Mouse (Mus musculus) CD4-positive, CD25-positive, alpha-beta regulatory T cell, adult 4 months (primary cell): ENCODE measurements around the gene Gfod2. TPM values are rescaled to one million over a fixed set of nuclear protein-coding genes. Genes with fewer than 3 reads are reported as not detected.

Source experiments
- ATAC-seq: one replicate; pipeline ENCODE4 v1.8.0; 2017
- polyA plus RNA-seq, 2 experiments: library from polyadenylated mRNA; unstranded; fragments of 100-300 nt; shearing (Covaris generic); gene quantifications; one replicate each; pipeline ENCODE4 v1.2.1; 2017

The Gfod2 gene
- polyA plus RNA-seq, 2 experiments from 2014 or later, result 2.6 to 3.7 TPM

DNA sequence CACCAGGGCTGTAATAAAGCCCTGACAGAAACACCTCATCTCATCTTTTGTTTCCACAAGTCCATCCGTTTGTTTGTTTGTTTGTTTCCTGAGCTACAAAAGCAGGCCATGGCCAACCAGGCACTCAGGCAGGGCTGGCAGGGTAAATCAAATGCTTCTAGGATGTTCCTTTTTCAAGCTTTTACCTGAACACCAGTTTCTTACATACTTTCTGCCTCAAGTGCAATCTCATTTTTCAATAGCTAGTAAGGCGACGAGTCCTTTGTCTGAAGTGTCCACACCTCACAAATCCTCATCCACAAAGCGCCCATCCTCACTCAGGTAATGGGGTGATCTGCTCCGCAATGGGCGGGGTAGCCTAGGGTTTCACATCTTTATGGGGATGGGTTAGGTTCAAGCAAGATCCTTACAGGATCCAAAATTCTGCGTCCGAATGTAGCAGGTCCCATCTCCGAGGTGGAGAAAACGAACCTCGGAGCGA is 628 bp downstream of the Gfod2 start:
- ATAC-seq, result peak; percentile 5

DNA sequence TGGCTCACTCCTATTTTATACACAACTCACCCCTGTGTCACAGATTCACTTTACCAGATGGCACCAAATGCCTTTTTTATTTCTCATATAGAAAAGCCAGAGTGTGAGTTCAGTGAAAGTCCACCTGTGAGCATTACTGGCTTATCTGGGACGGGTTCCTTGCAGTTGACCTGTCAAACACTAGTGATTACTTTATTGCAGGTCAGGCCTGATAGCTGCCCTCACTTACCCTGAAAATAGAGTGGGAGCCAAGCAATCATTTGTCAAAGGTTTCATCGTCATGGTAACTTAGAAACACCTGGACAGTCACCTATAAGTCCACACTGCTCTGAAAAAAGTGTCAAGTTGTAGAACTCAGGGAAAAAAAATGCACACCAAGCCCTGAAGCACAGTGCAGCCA is 3.8 kb downstream of the Gfod2 start:
- no peak for ATAC-seq

GRCm38 (mm10) chr8:105753916-105754315 is 4.5 kb downstream of the Gfod2 start:
- ATAC-seq, result no peak

GRCm38 (mm10) chr8:105750606-105751005 is 7.9 kb downstream of the Gfod2 start:
- no peak for ATAC-seq

GRCm38 (mm10) chr8:105743301-105743700 is 15.2 kb downstream of the Gfod2 start:
- no peak for ATAC-seq

DNA sequence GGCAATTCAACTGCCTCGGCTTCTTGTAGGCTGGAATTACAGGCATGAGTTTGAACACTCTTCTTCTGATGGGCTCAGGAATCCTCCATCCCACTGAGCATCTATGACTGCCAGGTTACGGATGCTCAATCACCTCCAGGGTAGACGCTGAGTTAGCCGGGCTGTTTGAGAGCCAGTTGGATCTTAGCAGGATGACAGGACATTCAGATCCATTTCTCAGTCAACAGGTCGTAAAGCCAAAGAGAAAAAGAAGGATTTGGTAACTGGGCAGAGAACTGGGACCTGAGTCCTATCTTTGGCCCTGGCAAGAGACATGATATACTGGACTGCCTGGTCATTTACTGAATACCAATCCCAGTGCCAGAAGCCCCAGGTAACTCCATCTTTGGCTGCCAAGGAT is 19.2 kb downstream of the Gfod2 start:
- no peak for ATAC-seq

DNA sequence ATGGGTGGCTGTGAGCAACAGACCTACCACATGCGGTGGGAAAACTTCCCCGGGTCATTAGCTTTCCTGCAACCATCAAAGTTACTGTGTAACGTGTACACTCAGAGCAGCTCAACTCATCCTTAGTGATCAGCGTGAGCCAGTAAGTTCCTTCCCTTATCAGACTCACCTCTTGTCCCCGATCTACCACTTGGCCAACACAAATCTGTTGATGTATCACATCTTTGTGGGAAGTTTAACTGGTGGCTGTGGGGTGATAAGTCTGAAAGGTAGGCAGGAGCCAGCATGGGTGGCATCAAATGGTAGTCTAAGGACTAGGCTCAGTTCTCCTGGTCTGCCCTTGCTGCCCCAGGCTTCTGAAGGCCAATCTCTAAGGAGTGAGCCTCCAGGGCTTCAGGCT is 26.3 kb downstream of the Gfod2 start:
- no peak for ATAC-seq

GRCm38 (mm10) chr8:105727397-105728124 is 30.9 kb downstream of the Gfod2 start:
- peak; percentile 60 for ATAC-seq

- ATAC-seq, result no peak
Measured at GRCm38 (mm10) chr8:105725726-105726125, 32.7 kb downstream of the Gfod2 start.

DNA sequence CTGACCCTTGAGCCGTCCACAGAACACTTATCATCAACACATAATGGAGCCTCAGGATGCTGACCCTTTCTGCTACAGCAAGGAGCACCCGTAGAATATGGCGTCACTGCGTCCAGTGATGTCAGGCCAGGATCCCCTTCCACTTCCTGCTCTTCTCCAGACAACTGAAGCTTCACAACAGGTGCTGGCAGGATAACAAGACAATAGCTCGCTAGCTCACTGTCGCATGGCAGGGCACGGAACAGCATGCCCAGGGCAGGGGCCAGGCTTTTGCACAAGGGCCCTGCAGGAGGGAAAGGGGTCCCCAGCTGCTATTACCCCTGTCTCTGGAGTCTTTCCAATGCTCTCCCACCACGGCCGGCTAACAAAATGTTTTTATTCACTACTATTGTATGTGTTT is 35.6 kb downstream of the Gfod2 start:
- ATAC-seq, result no peak

DNA sequence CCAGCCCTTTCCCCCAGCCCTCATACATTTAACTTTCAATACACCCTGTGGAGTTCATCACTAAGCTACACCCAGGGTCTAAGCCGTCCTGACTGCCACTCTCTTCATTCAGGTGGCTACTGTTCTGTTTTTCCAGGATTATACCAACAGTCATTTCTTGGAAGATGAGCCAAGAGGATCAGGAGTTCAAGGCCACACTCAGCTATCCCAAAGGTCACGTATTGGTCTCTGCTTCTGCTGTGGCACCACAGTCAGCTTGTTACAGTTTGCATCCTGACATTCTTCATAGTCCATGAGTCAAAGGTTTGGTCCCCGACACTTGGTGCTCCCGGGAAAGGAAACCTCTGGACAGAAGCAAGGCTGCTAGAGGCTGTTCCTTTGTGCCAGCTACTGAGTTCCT is 38.8 kb downstream of the Gfod2 start:
- no peak for ATAC-seq

GRCm38 (mm10) chr8:105716302-105716945 is 42.0 kb downstream of the Gfod2 start:
- ATAC-seq, result no peak

GRCm38 (mm10) chr8:105715042-105715441 is 43.4 kb downstream of the Gfod2 start:
- ATAC-seq, result no peak

DNA sequence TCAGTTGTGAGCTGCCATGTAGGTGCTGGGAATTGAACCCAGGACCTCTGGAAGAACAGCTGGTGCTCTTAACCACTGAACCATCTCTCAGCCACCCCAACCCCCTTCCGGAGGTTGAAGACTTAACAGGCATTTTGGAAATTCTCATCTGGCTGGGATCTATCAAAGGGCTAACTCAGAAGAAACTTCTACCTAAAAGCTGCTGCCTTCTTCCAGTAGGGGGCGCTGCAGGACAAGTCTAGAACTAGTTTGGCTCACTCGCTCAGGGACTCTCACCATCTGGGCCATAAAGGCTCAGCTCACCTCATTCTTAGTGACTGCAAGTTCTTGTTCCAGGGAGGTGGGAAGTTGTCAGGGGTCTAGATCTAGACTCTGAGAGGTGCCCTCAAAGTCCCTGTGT is 44.3 kb downstream of the Gfod2 start:
- ATAC-seq, result peak; percentile 92

DNA sequence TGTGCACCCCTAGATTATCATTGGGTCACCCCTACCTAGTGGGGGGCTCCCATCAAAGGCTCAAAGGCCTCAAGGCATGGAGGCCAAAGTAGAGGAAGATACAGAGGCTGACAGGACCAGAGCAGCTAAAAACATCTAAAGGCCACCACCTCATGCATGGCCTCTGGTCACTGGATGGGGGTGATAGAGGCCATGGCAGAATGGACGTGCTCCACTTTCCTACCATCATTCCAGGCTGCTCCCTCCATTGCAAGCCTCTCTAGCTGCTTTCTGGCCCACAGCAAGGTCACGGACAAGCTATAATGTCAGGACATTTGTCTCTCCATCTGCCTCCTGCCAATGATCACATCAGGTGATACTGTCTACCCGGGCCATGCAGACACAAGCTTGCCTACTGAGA is 46.2 kb downstream of the Gfod2 start:
- no peak for ATAC-seq

- no peak for ATAC-seq
Measured at GRCm38 (mm10) chr8:105709317-105709716, 49.1 kb downstream of the Gfod2 start.

GRCm38 (mm10) chr8:105708675-105709074 is 49.8 kb downstream of the Gfod2 start:
- no peak for ATAC-seq

DNA sequence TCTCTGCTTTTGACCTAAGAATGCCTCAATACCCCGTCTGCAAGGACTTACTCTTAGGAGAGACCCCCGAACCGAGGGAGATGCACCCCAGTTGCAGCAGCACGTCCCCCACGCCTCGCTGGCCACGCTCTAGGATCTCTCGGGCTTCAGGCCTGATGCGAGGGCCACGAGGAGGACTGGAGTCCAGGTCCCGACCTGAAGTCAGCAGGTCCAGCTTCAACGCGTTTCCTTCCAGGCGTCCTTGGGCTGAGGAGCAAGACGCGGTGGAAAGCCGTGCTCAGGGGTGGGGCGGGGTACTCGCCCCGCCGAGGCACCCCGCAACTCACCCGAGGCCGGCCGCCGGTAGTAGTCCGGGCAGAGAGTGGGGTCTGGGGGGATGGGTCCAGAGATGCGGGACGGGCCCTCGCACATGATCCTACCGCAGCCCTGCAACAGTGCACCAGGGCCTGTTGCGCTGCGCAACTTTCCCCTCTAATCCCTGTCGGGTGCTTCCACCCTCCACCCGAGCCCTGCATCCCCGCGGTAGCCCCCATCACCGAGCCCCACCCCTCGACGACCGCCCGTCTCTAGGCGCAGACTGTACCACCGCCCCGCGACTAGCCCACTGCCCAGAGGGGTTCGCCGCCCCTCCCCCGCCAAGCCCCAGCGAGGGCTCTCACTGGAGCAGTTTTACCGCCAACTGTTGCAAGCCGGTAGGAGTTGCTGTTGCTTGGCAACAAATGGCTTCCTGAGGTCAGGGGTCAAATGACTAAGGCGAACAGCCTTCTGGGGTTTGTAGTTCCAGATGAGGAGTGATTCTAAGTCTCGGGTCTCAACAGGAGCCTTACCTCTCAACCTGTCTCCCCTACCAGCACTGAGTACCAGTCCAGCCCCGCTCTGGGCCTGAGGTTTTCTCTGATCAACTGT is 50.7 kb downstream of the Gfod2 start, which contains the start of the genes 4933405L10Rik and Enkd1:
4933405L10Rik (plus strand) TSS at position 158 of the 906 bp plus-strand sequence.
Enkd1 (minus strand) TSS at position 713 of the 906 bp plus-strand sequence.
- ATAC-seq, result peak; percentile 100

DNA sequence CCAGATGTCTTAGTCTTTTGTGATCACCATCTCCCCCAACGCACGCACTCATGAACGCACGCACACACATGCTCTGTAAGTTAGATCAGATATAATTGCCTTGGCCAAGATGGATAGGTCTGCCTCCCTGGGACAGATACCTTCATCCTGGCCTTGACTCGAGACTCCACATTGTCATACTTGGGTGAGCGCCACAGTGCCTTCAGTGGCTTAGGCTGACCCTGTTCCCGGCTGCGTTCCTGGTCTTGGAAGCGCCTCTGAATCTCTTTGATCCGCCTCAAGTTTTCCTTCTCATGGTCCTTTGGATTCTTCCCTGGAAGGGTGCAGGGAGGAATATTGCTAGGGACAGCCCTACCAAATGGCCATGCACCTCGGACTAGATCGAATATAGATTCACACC is 52.0 kb downstream of the Gfod2 start:
- no peak for ATAC-seq

- ATAC-seq, result no peak
Measured at GRCm38 (mm10) chr8:105704955-105705354, 53.5 kb downstream of the Gfod2 start.

GRCm38 (mm10) chr8:105704146-105704812 is 54.2 kb downstream of the Gfod2 start:
- ATAC-seq, result no peak

DNA sequence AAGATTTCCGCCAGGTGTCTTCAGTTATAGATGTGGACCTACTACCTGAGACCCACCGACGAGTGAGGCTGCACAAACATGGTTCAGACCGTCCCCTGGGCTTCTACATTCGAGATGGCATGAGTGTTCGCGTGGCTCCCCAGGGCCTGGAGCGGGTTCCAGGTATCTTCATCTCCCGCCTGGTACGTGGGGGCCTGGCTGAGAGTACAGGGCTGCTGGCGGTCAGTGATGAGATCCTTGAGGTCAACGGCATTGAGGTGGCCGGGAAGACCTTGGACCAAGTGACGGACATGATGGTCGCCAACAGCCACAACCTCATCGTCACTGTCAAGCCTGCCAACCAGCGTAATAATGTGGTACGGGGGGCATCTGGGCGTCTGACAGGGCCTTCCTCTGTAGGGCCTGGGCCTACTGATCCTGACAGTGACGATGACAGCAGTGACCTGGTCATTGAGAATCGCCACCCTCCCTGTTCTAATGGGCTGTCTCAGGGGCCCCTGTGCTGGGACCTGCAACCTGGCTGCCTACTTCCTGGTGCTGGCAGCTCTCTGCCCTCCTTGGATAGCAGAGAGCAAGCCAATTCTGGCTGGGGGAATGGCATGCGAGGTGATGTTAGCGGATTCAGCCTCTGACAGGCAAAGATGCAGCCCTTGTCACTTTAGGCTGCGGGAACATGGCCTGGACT is 55.6 kb downstream of the Gfod2 start:
- no peak for ATAC-seq
